Mouse (Mus musculus) CD4-positive helper T cell, adult 2 months (primary cell): ENCODE results near the gene Crtac1.
A peak's percentile ranks its signal among the peaks of the same experiment; 100 is the strongest.

Source experiments
- DNase-seq: peaks from one replicate; pipeline ENCODE4 v3.0.0-alpha.2; 2012; ENCODE audit warnings: low read depth, missing footprints, low spot score

The Crtac1 gene

DNA sequence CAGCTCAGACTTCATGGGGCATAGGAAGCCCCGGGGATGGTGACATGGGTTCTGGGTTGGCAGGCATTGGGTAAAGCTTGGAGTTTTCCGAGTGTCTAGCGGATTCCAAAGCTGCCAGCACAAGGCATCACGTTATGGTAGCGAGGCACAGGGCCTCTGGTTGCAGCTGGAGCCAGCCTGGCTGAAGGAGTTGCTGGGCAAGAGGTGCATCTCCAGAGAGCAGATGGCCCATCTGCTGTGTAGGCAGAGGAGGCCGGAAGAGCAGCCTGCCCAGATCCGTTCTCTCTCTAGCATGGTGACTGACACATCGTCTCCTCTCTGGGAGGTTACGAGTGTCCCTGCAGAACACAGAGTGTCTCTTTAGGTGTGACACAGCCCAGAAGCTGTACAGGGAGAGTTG is 103.4 kb downstream of the Crtac1 start:
- DNase-seq = no peak

DNA sequence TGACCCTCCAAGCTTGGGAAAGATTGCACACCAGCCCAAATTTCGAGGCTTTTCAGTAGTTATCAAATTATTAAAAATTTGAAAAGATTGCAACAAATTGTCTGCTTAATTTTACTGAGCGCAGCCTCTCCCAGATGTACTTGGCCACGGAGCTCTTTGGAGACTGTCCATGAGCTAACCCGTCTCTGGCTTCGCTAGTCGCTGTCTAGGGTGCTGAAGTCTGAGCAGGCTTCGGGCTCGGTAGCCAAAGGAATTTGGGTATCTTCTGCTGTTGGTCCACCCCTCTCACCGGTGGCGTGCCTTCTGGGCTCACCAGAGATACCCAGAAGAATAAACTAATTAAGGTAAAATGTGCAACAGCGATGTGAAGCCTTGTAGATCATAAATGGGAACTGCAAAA is 105.7 kb downstream of the Crtac1 start:
- DNase-seq = no peak

DNA sequence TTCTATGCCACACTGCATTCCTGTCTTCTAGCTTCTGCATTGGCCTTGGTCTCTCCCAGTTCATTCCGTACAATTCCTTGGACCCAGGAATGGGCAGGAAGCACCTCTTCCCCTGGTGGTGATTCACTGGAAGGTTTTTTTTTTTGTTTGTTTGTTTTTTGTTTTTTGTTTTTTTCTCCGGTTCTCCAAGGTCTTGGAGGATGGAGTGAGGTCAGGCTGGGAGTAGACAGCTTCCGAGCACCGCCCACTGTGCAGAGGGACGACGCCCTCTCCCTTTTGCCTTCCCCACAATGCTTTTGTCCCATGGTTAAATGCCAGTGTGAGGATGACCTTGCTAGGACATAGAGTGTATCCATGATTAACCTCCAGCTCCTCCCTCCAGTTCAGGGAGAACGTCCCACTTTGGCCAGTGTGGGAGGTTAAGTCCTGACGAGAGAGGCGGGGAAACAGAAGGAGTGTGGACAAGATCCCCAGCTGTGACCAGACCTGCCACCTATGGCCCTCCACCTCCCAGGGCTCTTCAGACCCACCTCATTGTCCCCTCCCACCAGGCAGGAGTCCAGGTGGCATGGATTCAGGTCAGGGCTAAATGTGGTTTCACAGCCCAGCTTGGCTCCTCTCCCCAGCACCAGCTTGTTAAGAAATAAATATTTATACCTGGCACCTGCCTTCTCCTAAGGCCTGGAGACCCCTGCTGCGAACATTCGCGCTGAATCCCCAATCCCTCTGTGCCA is 109.1 kb downstream of the Crtac1 start:
- DNase-seq = no peak

DNA sequence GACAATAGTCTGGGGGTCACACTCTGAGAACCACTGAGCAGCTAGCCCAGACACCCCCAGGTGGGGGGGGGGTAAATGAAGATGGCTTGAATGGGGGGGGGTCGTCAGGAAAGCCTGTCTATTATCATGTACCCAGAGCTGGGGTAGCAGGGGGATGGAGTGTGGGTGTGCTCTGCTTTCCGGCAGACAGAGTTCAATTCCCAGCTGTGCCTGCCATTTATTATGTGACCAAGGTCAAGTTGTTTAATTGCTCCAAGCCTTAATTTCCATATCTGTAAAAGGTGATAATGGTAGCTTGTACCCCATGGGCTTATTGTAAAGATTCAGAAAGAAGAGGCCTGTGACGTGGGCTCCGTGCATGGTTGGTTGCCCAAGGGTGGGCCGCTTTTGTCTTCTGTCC is 109.6 kb downstream of the Crtac1 start:
- no peak for DNase-seq

DNA sequence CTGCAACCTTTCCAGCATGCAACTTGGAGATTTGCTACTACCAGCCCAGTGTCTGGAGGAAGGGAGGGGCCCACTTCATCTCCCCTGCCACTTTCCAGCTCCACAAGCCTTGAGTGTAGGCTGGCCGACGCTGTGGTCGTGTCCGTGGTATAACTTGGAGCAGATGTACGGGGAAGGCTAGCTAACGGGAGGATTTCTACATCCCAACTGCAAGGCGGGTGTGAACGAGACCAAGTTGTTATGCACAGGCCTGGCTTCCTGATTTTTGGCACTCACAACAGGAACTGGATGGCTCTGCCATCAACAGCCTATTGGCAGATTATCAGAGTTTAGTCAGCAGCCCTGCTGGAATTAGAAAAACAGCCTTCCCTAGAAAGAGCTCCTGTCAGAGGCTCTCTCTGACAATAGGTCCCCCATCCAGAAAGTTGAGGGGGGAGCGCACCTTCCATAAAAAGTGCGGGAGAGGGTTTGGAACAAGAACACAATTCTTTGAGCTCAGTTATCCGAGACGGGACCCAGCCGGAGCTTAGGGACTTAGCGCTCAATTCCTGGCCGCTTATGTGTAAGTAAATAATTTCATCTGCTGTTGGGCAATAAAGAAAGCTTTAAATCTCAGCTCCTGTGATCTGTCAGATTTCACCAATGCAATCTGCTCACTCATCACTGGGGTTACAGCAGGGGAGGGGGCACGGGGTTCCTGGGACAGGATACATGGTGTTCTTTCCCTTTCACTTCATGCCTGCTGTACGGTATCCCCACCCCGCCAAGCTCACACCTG is 113.7 kb downstream of the Crtac1 start:
- DNase-seq = no peak

DNA sequence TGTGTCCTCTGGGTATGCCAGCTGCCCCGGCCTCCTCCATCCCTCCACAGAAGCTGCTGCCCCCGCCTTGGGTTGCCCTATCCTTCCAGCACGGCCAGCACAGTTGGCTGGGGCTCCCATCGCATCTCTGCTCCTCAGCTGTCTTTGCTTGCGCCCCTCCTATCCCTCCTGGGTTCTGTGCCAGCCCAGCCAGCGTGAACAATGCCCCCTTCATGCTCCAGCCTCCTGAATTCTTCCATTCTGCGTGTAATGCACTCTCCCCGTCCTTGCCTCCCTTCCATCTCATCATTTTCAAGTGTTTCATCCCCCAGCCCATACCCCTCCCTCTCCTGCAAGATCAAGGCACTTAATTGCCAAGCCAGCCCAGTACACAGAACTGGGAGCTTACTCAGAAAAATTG is 114.6 kb downstream of the Crtac1 start:
- DNase-seq = no peak

DNA sequence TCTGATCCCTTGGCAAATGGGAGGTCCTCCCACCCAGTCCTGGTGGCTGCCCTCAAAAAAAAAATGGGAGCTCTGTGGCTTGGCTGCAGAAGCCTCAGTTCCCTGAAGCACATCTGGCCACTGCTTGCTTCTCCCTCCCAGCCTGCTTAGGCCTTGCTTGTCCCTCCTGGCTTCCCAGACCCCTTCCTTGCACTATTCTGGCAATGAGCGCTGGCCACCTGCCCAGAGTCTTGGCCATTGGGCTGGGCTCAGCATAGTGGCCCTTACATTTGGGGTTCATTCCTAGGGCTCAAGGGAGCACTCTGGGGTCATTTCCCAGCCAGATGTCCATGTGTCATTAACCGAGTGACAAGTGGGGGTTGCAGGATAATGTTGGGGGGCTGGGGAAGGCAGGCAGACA is 115.1 kb downstream of the Crtac1 start:
- no peak for DNase-seq

DNA sequence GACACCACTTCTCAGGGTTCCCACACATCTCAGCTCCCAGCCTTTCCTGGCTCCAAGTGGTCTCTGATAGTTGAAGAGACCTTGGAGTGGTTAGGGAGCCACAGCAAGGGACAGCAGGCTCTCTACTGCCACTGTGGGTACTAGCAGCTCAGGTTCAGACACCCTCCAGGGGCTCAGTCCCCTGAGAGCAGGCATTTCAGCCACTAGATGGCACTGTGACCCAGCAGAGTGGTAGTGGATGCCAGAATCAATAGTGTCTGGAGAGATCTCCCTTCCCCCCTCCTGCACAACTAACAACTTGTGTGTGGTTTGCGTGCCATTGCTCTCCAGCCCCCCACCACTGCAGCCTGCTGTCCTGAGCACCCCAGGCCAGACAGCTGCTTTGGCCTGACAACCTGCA is 115.7 kb downstream of the Crtac1 start:
- DNase-seq = peak; percentile 31

DNA sequence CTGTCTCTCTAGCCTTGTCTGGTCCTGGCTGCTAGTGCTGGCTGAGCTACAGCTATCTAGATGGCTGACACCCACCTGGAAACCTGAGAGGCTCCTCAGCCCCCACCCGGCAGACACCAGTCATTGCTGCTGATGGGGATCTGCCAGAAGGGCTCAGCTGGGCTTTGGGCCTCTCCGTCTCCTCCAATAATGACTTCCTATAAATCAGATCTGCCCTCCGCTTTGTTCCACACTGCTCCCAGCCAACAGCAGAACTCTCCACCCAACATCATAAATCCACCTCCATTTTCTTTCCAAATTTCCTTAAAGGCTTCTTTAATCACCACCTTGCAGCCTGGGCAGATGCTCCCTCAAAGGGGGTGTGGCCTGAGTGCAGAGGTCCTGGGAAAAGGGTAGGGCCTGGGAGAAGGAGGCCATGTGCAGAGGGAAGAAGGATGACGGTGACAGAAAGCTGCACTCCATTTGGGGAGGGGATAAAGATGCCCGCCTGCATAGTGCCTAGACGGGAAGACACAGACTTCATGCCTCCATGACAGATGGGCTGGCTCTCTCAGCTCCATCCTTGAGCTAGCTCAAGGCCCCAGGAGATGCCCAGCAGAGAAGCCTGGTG is 116.4 kb downstream of the Crtac1 start:
- DNase-seq = no peak

DNA sequence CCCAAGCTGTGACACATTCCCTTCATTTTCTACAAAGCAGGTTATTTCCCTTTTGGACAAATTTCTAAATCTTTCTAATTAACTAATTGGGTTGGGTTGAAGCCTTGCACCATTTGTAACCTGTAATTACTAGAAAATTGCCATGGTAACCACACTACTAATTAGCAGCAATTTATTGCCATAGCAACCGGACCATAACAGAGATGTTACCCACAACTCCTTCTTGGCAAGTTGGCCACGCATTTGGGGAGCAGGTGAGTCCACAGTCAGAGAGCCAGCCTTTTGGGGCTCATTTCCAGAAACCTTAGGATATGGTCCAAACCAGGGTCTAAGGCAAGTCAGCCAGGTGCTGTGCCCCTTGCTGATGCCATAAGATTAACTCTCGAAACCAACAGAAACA is 119.4 kb downstream of the Crtac1 start:
- DNase-seq = no peak

DNA sequence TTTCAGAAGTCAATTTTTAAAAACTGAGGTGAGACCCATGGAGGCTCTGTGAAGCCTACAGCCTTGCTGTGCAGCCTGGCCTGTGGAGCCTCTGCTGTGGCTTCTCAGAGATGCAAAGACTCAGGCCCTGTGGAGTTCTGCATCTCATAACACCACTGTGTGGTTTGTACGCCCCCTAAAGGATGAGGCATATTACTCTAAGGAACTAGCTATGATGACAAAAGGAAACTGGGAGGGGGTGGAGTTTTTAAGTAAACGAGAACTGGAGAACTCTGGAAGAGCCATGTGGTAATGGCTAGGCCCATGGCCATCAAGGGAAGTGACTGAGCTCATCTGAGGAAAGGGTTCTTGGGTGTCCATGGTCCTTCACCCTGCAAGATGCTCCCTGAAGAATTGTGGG is 120.3 kb downstream of the Crtac1 start:
- DNase-seq = no peak

DNA sequence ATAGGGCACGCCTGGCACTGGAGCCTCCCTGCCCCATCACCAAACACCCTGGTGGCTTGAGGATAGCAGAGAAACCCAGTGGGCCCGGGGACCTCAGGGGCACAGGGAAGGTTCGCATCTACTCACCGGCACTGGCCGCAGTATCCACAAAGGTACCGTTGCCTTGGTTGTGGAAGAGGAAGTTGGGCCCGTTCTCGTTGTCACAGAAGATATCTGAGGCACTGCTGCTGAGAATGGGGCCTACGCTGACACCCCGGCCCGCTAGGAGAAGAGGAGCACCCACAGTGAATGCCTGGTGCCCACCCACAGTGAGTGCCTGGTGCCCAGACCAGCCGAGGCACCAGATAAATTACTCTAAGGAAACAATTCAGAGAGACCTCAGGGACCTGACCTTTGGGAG is 122.7 kb downstream of the Crtac1 start:
- DNase-seq = no peak

DNA sequence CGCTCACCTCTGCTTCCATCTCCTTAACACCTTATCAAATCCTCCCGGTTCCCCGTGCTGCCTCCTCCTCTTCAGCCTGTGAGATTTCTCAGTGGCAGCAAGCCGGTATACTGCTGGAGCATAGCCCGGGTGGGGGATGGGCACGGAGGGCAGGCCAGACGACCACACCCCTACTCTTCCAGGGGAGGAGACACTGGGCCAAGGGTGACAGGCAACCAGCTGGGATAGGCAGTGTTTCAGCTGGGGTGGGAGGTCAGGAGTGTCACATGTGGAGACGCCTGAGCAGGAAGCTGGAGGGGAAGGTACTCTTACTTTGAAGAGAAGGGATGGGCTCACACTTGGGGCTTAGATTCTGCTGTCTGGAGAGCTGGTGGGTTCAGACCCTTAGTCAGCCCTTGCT is 124.6 kb downstream of the Crtac1 start:
- DNase-seq = no peak

DNA sequence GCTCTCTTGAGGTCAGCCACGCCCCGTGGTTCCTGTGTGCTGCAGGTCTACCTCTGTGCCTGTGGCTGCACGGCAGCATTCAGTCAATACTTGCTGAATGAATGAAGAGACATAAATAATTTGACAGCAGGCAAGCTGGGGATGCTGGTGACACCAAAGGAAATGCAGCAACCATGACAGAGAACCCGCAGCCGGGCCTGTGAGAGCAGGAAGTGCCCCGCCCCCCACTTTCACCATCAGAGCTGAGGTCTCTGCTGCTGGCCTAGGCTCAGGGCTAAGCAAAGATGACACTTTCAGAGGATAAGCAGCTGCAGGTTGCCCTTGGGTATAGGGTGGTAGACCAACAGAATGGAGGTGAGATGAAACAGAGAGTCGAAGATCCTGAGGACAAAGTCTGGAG is 125.4 kb downstream of the Crtac1 start:
- peak; percentile 62 for DNase-seq

DNA sequence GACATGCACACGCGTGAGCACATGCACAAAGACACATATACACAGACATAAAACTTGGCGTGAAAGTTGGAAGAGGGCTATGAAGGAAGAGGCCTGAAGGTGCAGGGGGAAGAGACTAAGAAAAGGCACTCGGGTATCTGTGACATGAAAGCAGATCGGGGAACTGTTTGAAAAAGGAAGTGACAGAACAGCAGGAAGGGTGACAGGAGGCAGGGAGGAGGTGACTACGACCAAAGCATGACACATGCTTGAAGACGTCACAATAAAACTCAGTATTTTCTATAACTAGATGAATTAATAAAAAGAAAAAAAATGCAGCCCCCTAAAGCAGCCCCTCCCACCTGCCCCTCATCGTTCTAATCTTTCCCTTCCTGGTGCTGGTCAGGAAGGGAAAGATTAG is 125.8 kb downstream of the Crtac1 start:
- peak; percentile 24 for DNase-seq

DNA sequence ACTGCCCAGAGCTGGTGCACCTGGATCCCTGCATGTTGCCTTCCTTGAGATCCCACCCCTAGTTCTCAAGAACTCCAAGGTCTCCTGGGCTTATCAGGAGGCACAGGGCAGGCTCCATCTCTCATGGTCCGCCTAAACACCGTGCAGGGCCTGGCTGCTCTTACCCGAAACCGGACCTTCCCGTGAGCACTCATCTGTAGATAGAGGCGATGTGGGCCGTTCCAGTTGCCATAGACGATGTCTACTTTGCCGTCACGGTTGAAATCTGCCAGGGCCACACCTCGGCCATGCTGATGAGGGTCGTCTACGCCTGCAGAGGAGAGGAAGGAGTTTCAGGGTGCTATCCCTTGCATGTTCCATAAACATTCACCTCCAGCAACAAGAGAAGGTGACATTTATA is 127.1 kb downstream of the Crtac1 start:
- no peak for DNase-seq

DNA sequence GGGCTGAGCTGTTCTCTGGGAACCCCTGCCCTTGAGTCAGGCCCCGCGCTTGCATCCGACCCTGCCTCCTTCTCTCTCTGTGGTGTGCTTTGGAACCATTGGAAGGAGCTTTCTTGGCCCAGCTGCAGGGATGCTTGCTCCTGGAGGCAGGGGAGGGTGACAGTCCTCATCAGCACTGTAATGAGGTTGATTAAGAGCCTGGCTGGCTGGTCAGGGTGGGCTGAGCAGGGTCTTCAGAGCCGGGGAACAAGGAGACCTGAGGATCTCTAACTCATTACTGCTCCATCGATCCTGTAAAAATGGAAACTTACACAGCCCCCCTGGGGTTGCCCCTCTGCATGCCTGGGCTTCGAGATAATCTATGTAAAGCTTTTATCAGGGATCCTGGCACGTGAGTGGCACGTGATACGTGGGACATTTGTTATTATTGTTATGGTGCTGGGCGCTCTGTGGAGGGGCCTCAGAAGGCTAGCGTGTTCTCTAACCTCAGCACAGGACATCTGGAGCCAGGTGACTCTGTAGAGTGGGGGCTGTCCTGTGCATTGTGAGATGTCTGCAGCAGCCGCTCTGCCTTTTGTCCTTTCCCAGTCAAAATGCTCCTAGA is 128.3 kb downstream of the Crtac1 start:
- DNase-seq = no peak

DNA sequence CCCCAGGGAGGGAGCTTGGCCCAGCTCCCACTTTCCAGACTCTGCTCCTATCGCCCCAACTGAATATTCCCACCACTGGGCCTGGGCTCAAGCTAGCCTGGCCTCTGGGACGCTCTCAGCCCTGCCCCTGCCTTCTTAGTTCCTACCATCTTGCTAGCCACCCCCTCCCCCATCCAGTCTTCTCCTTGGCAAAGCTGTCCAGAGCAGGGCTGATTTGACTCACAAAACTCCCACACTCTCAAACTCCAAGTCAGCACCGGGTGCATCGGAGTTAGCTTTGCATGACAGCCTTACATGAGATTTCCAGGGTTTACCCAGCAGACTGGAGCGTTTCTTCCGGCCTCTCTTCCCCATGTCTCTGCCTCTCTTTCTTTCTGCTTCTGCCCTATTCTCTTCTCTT is 138.4 kb downstream of the Crtac1 start:
- DNase-seq = no peak

DNA sequence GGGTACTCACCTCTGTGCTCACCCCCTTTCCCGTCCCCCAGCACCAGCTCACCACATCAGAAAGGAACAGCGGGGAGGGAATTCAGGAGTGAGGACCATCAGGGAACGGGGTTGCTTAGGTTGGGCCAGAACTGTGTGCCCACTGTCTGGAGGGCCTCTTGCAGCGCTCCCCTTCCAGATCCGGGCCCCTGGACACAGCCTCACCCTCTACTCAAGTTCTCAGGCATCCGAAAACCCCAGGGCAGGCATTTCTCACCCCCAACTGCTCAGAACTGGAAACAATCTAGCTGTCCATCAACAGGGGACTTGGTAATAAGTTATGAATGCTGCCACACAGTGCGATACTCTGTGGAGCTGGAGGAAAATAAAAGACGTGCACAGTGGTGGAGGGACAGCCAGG is 139.5 kb downstream of the Crtac1 start:
- no peak for DNase-seq

DNA sequence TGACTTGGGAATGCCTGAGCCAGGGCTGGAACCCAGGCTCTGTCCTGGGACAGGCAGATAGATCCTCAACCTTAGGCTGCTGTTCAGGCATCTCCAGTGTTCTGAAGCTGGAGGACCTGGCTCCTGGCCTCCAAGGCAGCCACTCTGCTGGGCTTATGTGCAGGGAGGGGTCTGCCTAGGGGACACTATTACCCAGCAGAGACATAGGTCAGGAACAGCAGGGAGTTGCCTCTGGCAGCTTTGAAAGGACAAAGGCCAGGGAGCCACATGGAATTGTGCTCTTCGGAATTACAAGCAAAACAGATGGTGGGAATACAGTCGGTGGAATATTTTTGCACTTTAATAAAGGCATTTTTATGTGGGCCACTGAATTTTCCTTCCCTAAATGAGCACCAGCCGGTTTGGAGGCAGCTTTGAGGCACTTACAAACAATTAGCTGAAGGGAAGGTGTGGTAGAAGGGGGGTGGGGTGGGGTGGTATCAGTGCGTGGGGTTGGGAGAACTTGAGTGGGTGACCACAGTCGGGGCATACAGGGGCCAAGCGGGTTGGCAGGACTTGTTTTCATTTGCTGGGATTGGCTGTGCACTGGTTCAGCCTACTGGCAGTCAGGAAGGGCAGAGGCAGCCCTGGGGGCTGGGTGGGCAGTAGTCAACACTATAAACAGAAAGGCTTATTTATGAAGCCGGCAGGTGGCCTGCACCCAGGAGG is 140.5 kb downstream of the Crtac1 start:
- DNase-seq = no peak

DNA sequence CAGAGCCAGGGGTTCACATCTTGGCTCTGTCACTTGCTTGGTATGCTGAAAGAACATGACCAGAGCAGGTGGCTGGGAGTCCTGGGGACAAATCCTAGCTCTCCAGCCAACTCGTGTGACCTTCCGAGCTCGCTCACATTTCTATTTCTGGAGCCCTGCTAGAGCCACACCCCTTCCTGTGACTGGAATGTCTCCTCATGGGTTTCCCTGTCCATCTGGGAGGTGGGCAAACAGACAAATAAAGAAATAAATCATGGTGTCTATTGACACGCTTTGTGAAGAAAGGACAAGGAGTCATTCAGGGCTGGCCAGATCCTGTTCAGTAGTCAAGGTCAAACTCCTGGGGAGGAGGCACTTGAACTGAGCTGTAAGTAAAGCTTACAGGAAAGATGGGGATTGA is 143.2 kb downstream of the Crtac1 start:
- no peak for DNase-seq

DNA sequence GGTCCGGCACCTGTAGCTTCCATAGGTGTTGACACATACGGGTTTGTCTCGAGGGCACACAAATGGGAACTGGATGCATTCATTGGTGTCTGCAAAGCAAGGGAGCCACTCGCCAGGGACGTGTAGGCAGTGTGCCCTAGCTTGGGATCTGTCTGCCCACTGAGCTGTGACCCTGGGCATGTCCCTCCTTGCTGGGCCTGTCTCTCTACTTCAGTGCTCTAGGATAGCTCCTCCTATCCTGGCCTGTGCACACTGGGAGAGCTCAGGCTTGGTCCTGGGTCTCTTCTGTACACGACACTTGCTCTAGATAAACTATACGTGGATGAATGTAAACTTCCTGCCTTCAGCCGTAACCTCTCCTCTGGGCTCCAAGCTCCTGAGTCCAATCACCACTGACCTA is 147.4 kb downstream of the Crtac1 start:
- no peak for DNase-seq
